Mouse (Mus musculus) heart, adult 11 months (tissue): ENCODE data around the gene Sirt7.
"Not testable (repeated sequence)": the region's sequence is repeated elsewhere in the genome, so short reads cannot be mapped to it uniquely, and the experiment has no call there.

ENCODE experiments used
- DNase-seq: peaks from one replicate; pipeline ENCODE4 v3.0.0; 2022

Gene Sirt7

GRCm38 (mm10) chr11:120616617-120617294, 8.3 kb downstream of the Sirt7 start:
- peak; percentile 93 for DNase-seq

DNA sequence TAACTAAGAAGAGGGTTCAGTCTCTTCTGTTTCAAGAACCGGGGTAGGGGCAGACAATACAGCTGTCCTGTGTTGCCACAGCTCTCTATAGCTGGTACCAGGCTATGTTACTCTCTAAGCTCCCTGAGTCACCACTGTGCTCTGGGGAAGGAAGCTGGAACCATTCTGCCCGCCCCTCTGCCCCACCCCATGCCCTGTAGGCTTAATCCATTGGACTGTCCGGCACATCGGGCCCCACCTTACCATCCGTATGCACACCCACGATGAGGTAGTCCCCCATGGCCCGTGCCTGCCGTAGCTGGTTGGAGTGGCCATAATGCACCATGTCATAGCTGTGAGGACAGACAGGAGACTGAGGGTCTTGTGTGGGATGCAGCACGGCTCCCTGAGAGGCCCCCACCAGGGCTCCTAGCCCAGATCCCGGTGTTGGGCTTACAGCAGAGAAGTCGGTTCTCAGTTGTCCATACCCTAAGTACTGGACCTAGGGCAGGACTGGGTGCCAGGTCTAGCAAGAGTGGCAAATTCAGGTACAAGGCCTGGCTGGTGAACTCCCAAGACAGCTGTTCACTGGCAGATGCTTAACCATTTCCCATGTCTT, 9.3 kb downstream of the Sirt7 start:
- DNase-seq: peak; percentile 92

- peak; percentile 91 for DNase-seq
Observed at GRCm38 (mm10) chr11:120615167-120615566, 9.9 kb downstream of the Sirt7 start.

DNA sequence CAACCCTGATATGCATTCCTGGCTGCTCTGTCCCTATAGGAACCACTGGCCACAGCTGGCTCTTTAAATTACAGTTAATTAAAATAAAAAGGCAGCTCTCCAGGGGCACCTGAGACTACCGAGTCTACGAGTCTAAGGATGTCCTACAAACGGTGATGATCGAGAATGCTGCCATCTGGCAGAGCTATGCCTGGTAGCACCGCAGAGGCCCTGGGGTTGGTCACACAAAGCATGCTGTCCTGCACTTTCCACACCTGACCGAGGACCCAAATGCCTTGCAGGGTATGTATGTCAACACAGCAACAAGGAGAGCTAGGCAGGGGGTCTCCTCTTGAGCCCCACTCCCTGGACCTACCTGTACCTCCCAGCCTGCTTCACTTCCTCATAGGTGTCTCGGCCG, 11.1 kb downstream of the Sirt7 start:
- DNase-seq: peak; percentile 91

DNA sequence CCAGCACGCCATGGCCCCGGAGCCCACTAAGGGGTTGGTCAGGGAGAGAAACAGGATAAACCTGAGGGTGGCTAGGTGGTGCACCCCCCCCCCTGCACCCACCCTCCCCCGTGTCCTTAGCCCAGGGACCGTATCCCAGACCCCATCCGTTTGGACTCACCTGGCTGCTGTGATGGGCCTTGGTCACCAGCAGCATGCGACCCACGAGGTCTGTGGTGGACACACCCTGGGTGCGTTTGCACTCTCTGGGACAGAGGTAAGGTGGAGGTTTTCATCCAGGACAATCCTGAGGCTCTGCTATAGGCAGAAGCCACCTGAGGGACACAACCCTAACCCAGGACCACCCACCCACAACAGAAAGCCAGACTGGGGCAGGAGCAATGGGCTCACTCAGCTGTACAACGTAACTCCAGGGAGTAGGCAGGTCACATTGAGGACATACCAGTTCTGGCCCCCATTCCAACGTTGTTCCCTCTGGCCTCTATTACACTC, 11.5 kb downstream of the Sirt7 start:
- peak; percentile 89 for DNase-seq

- DNase-seq: peak; percentile 97
Observed at GRCm38 (mm10) chr11:120612763-120613162, 12.3 kb downstream of the Sirt7 start.

- DNase-seq: peak; percentile 90
Observed at GRCm38 (mm10) chr11:120610477-120611046, 14.5 kb downstream of the Sirt7 start.

DNA sequence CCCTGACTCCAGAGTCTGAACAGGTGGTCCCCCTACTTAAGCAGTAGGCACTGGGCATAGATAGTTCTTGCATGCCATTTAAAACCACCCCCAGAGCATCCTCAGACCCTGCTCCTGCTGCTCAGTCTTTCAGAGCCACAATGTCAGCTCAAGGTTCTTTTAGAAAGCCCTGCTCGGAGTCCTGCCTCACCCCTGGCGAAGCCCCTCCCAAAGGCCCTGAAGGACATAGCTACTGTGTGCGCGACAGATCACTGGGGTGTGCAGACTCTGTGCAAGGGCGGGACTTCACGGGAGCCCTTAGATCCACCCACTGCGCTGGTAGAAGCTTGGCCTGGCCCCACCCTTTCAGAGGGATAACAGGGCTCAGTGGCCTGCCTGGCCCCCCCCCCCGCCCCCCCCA, 15.8 kb downstream of the Sirt7 start:
- DNase-seq: no peak

DNA sequence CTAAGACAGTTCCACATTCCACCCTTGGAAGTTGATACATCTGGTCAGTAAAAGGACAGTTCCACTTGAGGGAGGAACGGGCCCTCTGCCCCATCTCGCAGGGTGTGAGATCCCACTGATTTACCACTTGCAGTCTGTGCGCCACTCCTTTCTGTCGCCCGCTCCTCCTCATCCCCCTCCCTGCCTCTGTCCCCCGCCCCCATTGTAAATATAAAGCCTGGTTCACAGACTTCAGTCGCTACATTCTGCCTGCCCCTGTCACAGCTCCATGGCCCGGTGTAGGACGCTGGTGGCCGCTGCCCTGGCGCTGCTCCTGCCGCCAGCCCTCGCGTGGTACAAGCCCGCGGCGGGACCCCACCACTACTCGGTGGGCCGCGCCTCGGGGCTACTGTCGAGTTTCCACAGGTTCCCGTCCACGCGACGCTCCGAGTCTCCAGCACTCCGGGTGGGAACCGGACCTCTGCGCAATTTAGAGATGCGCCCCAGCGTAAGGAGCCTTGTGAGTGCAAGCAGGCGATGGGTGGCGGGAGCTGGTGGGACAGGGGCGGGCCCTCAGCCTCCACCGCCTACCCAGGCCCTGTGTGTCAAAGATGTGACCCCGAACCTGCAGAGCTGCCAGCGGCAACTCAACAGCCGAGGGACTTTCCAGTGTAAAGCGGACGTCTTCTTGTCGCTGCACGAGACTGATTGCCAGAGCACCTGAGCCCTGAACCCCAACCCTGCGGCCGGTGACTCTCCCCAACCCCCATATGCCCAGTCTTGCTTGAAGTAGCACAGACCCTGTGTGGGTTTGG, 16.6 kb downstream of the Sirt7 start, which contains the start of gene Npb:
TSS of gene Npb (plus strand) at position 237 of the 794 bp plus-strand sequence.
- no peak for DNase-seq

DNA sequence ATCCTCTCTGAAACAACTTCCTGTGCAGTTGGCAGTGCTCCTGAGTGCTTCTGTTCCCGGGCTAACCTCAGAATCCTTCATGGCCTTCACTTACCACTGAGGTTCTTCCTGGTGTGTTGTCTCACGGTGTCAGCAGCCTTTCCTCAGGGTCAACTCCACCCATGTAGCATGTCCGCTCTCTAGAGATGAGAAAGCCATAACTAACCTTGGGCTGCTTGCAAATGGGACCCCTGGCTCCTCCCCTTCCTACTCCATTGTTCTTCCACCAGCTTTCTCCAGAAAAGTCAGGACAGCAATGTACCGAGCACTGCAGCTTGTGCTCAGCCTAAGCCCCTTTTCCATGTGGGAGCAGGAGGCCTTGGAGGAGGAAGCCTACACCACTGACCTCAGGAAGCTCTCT, 18.3 kb downstream of the Sirt7 start:
- no peak for DNase-seq

DNA sequence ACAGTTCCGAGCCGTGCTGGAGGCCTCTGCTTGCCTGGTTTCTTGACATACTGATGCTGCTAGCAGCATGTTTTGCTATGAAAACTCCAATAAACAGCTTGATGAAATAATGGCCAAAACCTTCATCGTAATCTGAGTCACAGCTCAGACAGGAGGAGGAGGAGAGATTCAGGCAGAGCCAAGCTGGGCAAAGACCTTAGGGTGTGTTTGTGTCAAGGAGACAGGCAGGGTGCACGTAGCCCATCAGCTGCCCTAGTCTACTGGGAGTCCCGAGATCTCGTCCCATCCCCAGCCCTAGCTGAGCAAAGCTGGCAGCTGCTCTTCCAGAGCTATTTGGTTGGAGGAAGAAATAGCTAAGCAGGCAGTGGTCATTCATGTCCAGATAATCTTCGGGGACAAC, 19.4 kb downstream of the Sirt7 start:
- no peak for DNase-seq

GRCm38 (mm10) chr11:120603545-120603944, 21.5 kb downstream of the Sirt7 start:
- no peak for DNase-seq

- no peak for DNase-seq
Observed at GRCm38 (mm10) chr11:120600716-120601115, 24.3 kb downstream of the Sirt7 start.

GRCm38 (mm10) chr11:120598990-120599549, 26.0 kb downstream of the Sirt7 start:
- DNase-seq: peak; percentile 86

- peak; percentile 99 for DNase-seq
Observed at GRCm38 (mm10) chr11:120598283-120598989, 26.6 kb downstream of the Sirt7 start, which contains the start of the genes Alyref and Anapc11. Gene Alyref, minus strand, starts transcription at chr11:120598365. Gene Anapc11, plus strand, starts transcription at chr11:120598421.

DNA sequence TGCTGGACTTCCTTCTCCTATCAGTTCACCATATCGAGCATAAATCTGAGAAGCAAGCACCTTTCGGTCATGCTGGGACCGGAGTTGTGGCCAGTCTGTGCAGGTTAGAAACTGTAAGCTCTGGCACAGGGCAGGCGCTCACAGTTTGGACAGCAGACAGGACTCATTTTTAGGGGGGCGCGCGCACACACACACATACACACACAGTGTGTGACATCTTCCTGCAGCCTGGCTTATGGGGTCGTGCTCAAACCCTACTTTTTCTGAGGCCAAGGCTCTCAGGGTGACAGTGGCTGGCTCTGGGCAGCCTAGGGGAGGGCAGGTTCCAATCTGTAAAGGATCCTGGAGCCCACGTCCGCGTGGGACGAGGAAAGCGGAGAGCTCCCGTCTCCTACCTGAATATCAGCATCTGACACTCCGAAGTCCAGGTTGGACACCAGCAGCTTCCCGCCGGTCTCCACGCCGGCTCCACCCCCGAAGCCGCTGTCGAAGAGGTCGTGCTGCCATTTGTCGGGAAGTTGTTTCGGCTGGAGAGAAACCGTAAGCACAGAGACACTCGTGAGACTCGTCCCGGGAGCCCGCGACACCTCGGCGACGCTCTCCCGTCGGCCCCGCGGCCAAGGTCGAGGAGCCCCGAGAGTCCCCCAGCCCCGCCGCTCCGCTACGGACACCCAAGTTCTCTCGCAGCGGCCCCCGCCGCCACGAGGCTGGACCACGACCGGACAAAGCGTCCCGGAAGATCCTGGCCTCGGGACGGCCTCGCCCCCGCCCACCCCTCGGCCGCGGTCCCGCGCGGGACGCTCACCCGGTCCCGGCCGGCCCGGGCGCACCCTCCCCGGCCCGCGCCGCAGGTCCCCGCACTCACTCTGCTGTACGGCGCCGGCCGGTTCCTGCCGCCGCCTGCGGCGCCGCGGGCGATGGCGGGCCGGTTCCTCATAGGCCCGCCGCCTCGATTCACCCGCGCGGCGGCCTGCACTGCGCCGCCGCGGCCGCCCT, 27.5 kb downstream of the Sirt7 start:
- peak; percentile 93 for DNase-seq

DNA sequence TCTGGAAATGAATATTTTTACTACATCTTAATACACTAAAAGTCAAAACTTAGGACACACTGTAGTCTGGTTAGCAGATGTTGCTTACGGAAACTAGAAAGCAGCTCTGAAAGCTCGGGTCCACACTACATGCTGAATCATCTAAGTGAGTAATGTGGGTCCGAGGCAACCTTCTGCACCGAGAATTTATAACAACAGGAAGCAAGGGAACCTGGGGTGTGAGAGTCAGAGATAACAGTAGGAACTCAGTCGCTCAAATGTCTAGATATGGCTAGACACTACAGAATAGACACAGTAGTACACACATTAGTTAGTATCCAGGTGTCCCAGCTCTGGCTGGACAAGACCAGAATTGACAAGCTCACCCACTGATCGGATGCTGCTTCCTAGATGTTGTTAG, 36.5 kb downstream of the Sirt7 start:
- no peak for DNase-seq

GRCm38 (mm10) chr11:120583937-120584336, 41.1 kb downstream of the Sirt7 start:
- no peak for DNase-seq

DNA sequence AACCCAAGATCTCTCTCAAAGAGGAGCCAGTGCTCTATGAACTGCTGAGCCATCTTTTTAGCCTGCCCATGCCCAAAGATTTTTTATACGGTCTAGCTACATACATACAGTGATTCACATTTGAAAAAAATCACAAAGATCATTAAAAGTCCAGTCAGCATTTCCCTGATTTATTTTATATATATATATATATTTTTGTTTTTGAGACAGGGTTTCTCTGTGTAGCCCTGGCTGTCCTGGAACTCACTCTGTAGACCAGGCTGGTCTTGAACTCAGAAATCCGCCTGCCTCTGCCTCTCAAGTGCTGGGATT, 42.1 kb downstream of the Sirt7 start:
- not testable (repeated sequence) for DNase-seq

GRCm38 (mm10) chr11:120582268-120582981, 42.6 kb downstream of the Sirt7 start:
- DNase-seq: peak; percentile 89
